Mouse (Mus musculus): ENCODE measurements around the gene Ubxn10.

DNA sequence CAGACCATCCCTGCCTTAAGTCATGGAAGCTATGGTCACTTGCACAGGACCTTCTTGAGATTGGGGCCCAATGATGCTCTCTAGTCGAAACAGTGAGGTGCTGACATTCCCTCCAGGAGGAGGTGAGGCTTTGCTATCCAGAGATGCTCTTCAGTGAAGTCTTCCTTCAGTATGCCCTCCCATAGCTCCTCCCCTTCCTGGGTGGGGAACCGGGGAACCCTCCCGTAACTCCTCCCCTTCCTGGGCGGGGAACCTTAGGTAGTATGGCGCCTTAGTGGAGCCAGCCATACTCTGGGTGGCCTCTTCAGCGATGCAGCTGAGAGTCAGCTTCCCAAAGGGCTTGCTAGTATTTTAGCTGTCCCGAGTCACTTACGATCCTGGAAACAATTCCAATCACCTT, 30.3 kb downstream of the Ubxn10 start:
- no peak for TF ChIP-seq CTCF (IDR thresholded peaks at IDR 0.05; ENCODE audit: low read depth, low read length)
- no peak for TF ChIP-seq POLR2A (IDR thresholded peaks at IDR 0.05; ENCODE audit: extremely low read depth, insufficient read depth, low read length)

Data from liver, adult 2 months (tissue).